Mouse (Mus musculus): ENCODE results near the gene Snn. TPM values are rescaled to one million over a fixed set of nuclear protein-coding genes. Genes with fewer than 3 reads are reported as not detected.
A peak's percentile ranks its signal among the peaks of the same experiment; 100 is the strongest.

Gene Snn
- total and polyA plus RNA-seq, 3 experiments = 0.73 to 2.4 TPM; not detected in 1

- TF ChIP-seq EP300 (IDR thresholded peaks at IDR 0.05; ENCODE audit: low read depth in 1 of 2, low read length in 2 of 2) = no peak
- TF ChIP-seq RCOR1 (IDR thresholded peaks at IDR 0.05; ENCODE audit: low read depth, low read length) = no peak
- TF ChIP-seq RAD21 (IDR thresholded peaks at IDR 0.05; ENCODE audit: low read depth, low read length) = no peak
- TF ChIP-seq HCFC1 (IDR thresholded peaks at IDR 0.05; ENCODE audit: low read depth, low read length) = no peak
- no peak for TF ChIP-seq POLR2A (IDR thresholded peaks at IDR 0.05; ENCODE audit: control insufficient read depth in 1 of 2, insufficient read depth in 1 of 2, low read depth in 1 of 2, low read length in 2 of 2, poor library complexity in 1 of 2)
- TF ChIP-seq BHLHE40 (IDR thresholded peaks at IDR 0.05; ENCODE audit: borderline replicate concordance, low read depth, low read length) = no peak
- no peak for TF ChIP-seq MAZ (IDR thresholded peaks at IDR 0.05; ENCODE audit: low read depth, low read length)
- TF ChIP-seq TAL1 (IDR thresholded peaks at IDR 0.05; ENCODE audit: low read length) = no peak
- no peak for TF ChIP-seq SMC3 (IDR thresholded peaks at IDR 0.05; ENCODE audit: low read depth, low read length)
- TF ChIP-seq NRF1 (IDR thresholded peaks at IDR 0.05; ENCODE audit: insufficient read depth, low read depth, low read length, poor library complexity, severe bottlenecking) = no peak
- no peak for TF ChIP-seq MEF2A (IDR thresholded peaks at IDR 0.05; ENCODE audit: extremely low read depth, insufficient replicate concordance, low read depth, low read length, poor library complexity, severe bottlenecking)
- TF ChIP-seq MAFK (IDR thresholded peaks at IDR 0.05; ENCODE audit: borderline replicate concordance, low read depth, low read length) = no peak
- TF ChIP-seq ZC3H11A (IDR thresholded peaks at IDR 0.05; ENCODE audit: low read depth, low read length) = no peak
- no peak for TF ChIP-seq ELF1 (IDR thresholded peaks at IDR 0.05; ENCODE audit: low read depth, low read length)
- TF ChIP-seq KAT2A (conservative IDR thresholded peaks at IDR 0.05; ENCODE audit: low read depth, low read length) = no peak
- TF ChIP-seq USF2 (IDR thresholded peaks at IDR 0.05; ENCODE audit: borderline replicate concordance in 1 of 2, insufficient read depth in 1 of 2, low read depth in 1 of 2, low read length in 2 of 2) = no peak
- no peak overlapping the region for H3K9ac ChIP-seq (ENCODE audit: control insufficient read depth, low read depth, low read length, poor library complexity, severe bottlenecking)
Observed at GRCm38 (mm10) chr16:11035273-11035672, 25.5 kb upstream of the Snn start.

GRCm38 (mm10) chr16:11035790-11036431 lies 24.8 kb upstream of the Snn start:
- H3K79me2 ChIP-seq (ENCODE audit: control insufficient read depth, insufficient read depth, low read length, poor library complexity) = no peaks in the 10 kb centered on the region
- DNase-seq (ENCODE audit: low read depth, low spot score) = peak; percentile 83
- H3K4me3 ChIP-seq (ENCODE audit: control insufficient read depth in 1 of 2, insufficient read depth in 1 of 2, low read depth in 2 of 2, low read length in 2 of 2) = peak overlapping the region; percentile 21 to 30; a peak in 3 of 4 replicates
- no peaks in the 10 kb centered on the region; a peak in 1 of 4 replicates for H3K27me3 ChIP-seq (ENCODE audit: control insufficient read depth in 1 of 2, insufficient read depth in 2 of 2, low read length in 2 of 2)
- no peaks in the 10 kb centered on the region for H3K36me3 ChIP-seq (ENCODE audit: control insufficient read depth in 1 of 2, insufficient read depth in 2 of 2, low read length in 2 of 2)
- H3K4me1 ChIP-seq (ENCODE audit: control insufficient read depth in 1 of 2, insufficient read depth in 2 of 2, low read length in 2 of 2) = no peaks in the 10 kb centered on the region; a peak in 1 of 4 replicates
- H3K27ac ChIP-seq (ENCODE audit: control insufficient read depth, low read depth, low read length) = no peak overlapping the region
- no peak overlapping the region for H3K9ac ChIP-seq (ENCODE audit: control insufficient read depth, low read depth, low read length, poor library complexity, severe bottlenecking)
- TF ChIP-seq SMC3 (IDR thresholded peaks at IDR 0.05; ENCODE audit: low read depth, low read length) (peak; percentile 90), CTCF (IDR thresholded peaks at IDR 0.05 in 2 of 3, conservative IDR thresholded peaks at IDR 0.05 in 1 of 3; ENCODE audit: control insufficient read depth in 1 of 3, insufficient read depth in 1 of 3, low read depth in 2 of 3, low read length in 3 of 3, poor library complexity in 1 of 3, severe bottlenecking in 1 of 3) (peak; percentile 87 to 96 (median 93)), RAD21 (IDR thresholded peaks at IDR 0.05; ENCODE audit: low read depth, low read length) (peak; percentile 85), USF2 (IDR thresholded peaks at IDR 0.05; ENCODE audit: borderline replicate concordance in 1 of 2, insufficient read depth in 1 of 2, low read depth in 1 of 2, low read length in 2 of 2) (peak in 1 of 2 experiments; percentile 35; a peak in 1 of 4 replicates), NELFE (IDR thresholded peaks at IDR 0.05; ENCODE audit: low read depth, low read length) (no peak), JUND (IDR thresholded peaks at IDR 0.05; ENCODE audit: low read depth, low read length) (no peak), USF1 (IDR thresholded peaks at IDR 0.05; ENCODE audit: low read depth, low read length) (peak; percentile 78), POLR2AphosphoS2 (IDR thresholded peaks at IDR 0.05; ENCODE audit: low read length) (no peak), EP300 (IDR thresholded peaks at IDR 0.05; ENCODE audit: low read depth in 1 of 2, low read length in 2 of 2) (no peak), MAFK (IDR thresholded peaks at IDR 0.05; ENCODE audit: borderline replicate concordance, low read depth, low read length) (no peak), BHLHE40 (IDR thresholded peaks at IDR 0.05; ENCODE audit: borderline replicate concordance, low read depth, low read length) (no peak), MXI1 (IDR thresholded peaks at IDR 0.05; ENCODE audit: low read depth, low read length) (no peak), MEF2A (IDR thresholded peaks at IDR 0.05; ENCODE audit: extremely low read depth, insufficient replicate concordance, low read depth, low read length, poor library complexity, severe bottlenecking) (no peak), GATA1 (IDR thresholded peaks at IDR 0.05; ENCODE audit: low read depth, low read length) (no peak), MAX (IDR thresholded peaks at IDR 0.05; ENCODE audit: low read length) (0 out of 2 replicates have a peak, but pooled peaks have one; percentile 21), GABPA (IDR thresholded peaks at IDR 0.05; ENCODE audit: low read depth, low read length) (no peak), ZC3H11A (IDR thresholded peaks at IDR 0.05; ENCODE audit: low read depth, low read length) (peak; percentile 85), POLR2A (IDR thresholded peaks at IDR 0.05; ENCODE audit: control insufficient read depth in 1 of 2, insufficient read depth in 1 of 2, low read depth in 1 of 2, low read length in 2 of 2, poor library complexity in 1 of 2) (no peak), MAZ (IDR thresholded peaks at IDR 0.05; ENCODE audit: low read depth, low read length) (peak; percentile 67; the same call in 1 of the 2 replicates), SIN3A (IDR thresholded peaks at IDR 0.05; ENCODE audit: low read length) (peak; percentile 29; the same call in 1 of the 2 replicates)
- H3K9me3 ChIP-seq (replicated peaks; ENCODE audit: insufficient read depth, low read length) = no peaks in the 10 kb centered on the region

More at GRCm38 (mm10) chr16:11035273-11035672, 25.5 kb upstream of the Snn start:
- Histone ChIP-seq H3K36me3 (ENCODE audit: control insufficient read depth in 1 of 2, insufficient read depth in 2 of 2, low read length in 2 of 2) (no peaks in the 10 kb centered on the region), H3K79me2 (ENCODE audit: control insufficient read depth, insufficient read depth, low read length, poor library complexity) (no peaks in the 10 kb centered on the region), H3K27ac (ENCODE audit: control insufficient read depth, low read depth, low read length) (no peak overlapping the region), H3K4me3 (ENCODE audit: control insufficient read depth in 1 of 2, insufficient read depth in 1 of 2, low read depth in 2 of 2, low read length in 2 of 2) (peak overlapping the region; percentile 44 to 54), H3K9me3 (replicated peaks; ENCODE audit: insufficient read depth, low read length) (no peaks in the 10 kb centered on the region), H3K4me1 (ENCODE audit: control insufficient read depth in 1 of 2, insufficient read depth in 2 of 2, low read length in 2 of 2) (no peaks in the 10 kb centered on the region; a peak in 1 of 4 replicates), H3K27me3 (ENCODE audit: control insufficient read depth in 1 of 2, insufficient read depth in 2 of 2, low read length in 2 of 2) (no peaks in the 10 kb centered on the region; a peak in 1 of 4 replicates)
- no peak for DNase-seq (ENCODE audit: low read depth, low spot score)
